Mouse (Mus musculus) urinary bladder, adult 18-20 months (tissue): ENCODE data around the gene Galnt6.
A peak's percentile ranks its signal among the peaks of the same experiment; 100 is the strongest.

ENCODE experiments used
- DNase-seq, 2 experiments: peaks; one replicate each; pipeline ENCODE4 v3.0.0; 2022; ENCODE audit warnings: low spot score in 2 of 2, mixed read lengths in 2 of 2

Galnt6 gene

GRCm38 (mm10) chr15:100660306-100660705, 68.9 kb downstream of the Galnt6 start:
- no peak for DNase-seq

- DNase-seq = no peak
Measured at GRCm38 (mm10) chr15:100655201-100655600, 74.0 kb downstream of the Galnt6 start.

DNA sequence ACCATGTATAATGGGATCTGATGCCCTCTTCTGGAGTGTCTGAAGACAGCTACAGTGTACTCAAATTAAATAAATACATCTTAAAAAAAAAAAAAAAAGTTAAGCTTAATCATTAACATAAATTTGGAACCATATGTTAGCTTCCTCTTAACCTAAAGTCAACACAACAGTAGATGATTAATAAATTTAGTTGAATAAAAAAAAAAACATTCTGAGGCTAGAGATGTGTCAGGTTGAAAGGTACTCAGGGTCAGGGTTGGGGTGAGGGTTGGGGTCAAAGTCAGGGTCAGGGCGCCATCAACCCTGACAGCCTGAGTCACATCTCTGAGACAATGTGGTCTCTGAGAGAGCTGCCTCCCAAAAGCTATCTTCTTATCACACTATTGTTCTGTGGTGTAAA, 74.9 kb downstream of the Galnt6 start:
- DNase-seq = no peak

DNA sequence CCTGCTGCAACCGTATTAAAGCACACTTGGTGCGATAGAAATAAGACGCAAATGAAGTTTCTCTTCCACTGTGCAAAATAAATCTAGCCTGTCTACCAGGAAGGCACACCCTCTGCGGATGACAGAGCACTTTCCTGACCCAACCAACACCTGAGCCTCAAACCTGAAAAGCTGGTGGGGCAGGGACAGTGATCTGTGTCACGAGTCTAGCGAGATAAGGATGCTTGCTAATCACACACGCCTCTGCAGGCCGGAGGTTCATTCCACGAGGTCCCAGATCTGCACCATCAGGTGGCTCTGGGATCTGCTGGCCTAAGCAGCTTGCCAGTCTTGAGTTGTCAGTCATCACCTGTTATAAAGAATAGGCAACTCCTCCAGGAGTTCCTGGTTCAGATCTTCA, 77.6 kb downstream of the Galnt6 start:
- DNase-seq = peak; percentile 61 to 85

- DNase-seq = no peak
Measured at GRCm38 (mm10) chr15:100650111-100650510, 79.1 kb downstream of the Galnt6 start.

DNA sequence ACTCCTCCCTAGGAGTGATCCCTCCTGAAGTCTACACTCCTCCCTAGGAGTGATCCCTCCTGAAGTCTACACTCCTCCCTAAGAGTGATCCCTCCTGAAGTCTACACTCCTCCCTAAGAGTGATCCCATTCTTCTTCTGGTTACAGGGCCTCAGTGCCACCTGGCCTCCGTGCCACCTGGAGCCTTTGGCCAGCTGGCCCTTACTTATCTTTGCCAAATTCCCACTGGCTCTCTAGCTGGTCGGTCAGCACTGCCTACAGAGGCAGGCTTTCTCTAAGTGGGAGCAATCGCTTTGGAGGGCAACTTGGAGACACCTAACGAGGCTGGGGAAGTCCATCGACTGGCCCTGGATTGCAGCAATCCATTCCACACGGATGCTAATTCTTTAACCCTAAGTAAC, 83.0 kb downstream of the Galnt6 start:
- no peak for DNase-seq

DNA sequence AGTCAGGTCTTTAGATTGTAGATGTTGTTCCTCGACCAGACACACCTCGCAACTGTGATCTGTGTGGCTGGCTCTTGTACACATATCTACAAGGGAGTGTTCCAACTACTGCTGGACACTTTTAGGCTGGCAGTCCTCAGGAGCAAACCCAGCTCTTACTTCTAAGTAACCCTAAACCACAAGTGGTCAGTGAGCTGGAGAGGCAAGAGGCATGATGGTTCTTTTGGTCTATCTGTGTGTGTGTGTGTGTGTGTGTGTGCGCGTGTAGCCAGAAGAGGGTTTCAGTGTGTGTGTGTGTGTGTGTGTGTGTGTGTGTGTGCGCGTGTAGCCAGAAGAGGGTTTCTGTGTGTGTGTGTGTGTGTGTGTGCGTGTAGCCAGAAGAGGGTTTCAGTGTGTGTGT, 86.7 kb downstream of the Galnt6 start:
- DNase-seq = no peak
